Mouse (Mus musculus) erythroblast, embryonic 14.5 days (primary cell): ENCODE data around the gene Gabarapl2.

Experiments
- GATA1 ChIP-seq: IDR thresholded peaks from 2 replicates; pipeline ENCODE4 v1.6.1; 2012; ENCODE audit warnings: low read length, inconsistent platforms, mixed read lengths
- TAL1 ChIP-seq: IDR thresholded peaks from 3 replicates; pipeline ENCODE4 v1.6.1; 2012; ENCODE audit warnings: low read length, inconsistent platforms, mixed read lengths

- TF ChIP-seq TAL1, result no peak
- no peak for TF ChIP-seq GATA1
These were observed 17.1 kb upstream of the Gabarapl2 start for GRCm38 (mm10) chr8:111923383-111923804.
